20 mouse cellular contexts compared by ENCODE assay signal in the genomic region with DNA sequence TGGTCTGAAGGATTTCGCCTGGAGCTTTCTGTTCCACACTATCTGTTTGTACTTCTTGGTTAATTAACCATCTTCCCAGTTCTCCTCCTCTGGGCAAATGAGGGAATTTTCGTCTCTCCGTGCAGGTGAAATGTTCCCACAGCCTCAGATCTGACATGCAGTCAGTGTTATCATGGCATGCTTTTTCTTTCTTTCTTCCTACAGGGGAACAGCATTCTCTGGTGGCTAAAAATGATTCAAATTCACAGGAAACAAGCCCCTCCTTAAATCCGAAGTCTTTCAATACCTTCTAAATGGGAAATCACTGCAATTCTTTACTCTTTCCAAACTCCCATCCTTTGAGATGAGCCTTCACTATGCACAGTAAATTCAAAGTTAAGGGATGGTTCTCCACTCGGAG.
"Had no signal": no experiment of that assay in that cellular context is flagged by ENCODE, and none has a peak within 500 bp of the region (broad histone marks: within the 10 kb centered on the region; RNA-seq: fewer than 3 reads in every experiment).

No protein-coding gene starts in this region.

- H3K4me1 ChIP-seq: kidney, embryonic 15.5 days; liver, embryonic 13.5 days had no signal

- H3K4me2 ChIP-seq: kidney, embryonic 15.5 days; liver, embryonic 13.5 days; midbrain, embryonic 12.5 days; neural tube, embryonic 12.5 days; neural tube, embryonic 15.5 days had no signal

- H3K27ac ChIP-seq: kidney, embryonic 15.5 days; left cerebral cortex, adult 2 months; liver, embryonic 13.5 days; midbrain, embryonic 12.5 days; neural tube, embryonic 12.5 days; neural tube, embryonic 15.5 days had no signal

- H3K4me3 ChIP-seq: kidney, embryonic 15.5 days; left cerebral cortex, adult 2 months; liver, embryonic 13.5 days; midbrain, embryonic 12.5 days; neural tube, embryonic 12.5 days; neural tube, embryonic 15.5 days had no signal

- H3K9me3 ChIP-seq: kidney, embryonic 15.5 days; liver, embryonic 13.5 days; midbrain, embryonic 12.5 days; neural tube, embryonic 12.5 days; neural tube, embryonic 15.5 days had no signal

- H3K27me3 ChIP-seq: kidney, embryonic 15.5 days; liver, embryonic 13.5 days; neural tube, embryonic 12.5 days; neural tube, embryonic 15.5 days had no signal

- H3K9ac ChIP-seq: kidney, embryonic 15.5 days; liver, embryonic 13.5 days; midbrain, embryonic 12.5 days; neural tube, embryonic 12.5 days; neural tube, embryonic 15.5 days had no signal

- ATAC-seq: intestine, postnatal 0 days had no signal

- DNase-seq: kidney, adult 2 months; kidney, postnatal 14 days; kidney, postnatal 4 days; layer of hippocampus, adult 9-11 months; layer of hippocampus, postnatal 36 days; liver, embryonic 13.5 days; lung, adult 2 months; lung, postnatal 14 days; lung, postnatal 4 days; right cerebral cortex, adult 18-20 months; right cerebral cortex, postnatal 14 days; right cerebral cortex, postnatal 4 days; thymus, adult 2 months; thymus, postnatal 25 days had no signal

- H3K36me3 ChIP-seq: kidney, embryonic 15.5 days; liver, embryonic 13.5 days; midbrain, embryonic 12.5 days; neural tube, embryonic 12.5 days; neural tube, embryonic 15.5 days had no signal
